Mouse (Mus musculus) fat pad, adult 2 months (tissue): Measurements from ENCODE around the gene C2cd5.

ENCODE experiments used
- DNase-seq: peaks from one replicate; pipeline ENCODE4 v3.0.0-alpha.2; 2011; ENCODE audit warnings: low read depth, low spot score; ENCODE audit errors: extremely low read depth

Gene C2cd5

GRCm38 (mm10) chr6:143116779-143117178, 16.8 kb upstream of the C2cd5 start:
- no peak for DNase-seq

- DNase-seq: no peak
Measured at GRCm38 (mm10) chr6:143115505-143115904, 15.6 kb upstream of the C2cd5 start.

- DNase-seq: no peak
Measured at GRCm38 (mm10) chr6:143115011-143115445, 15.1 kb upstream of the C2cd5 start.

GRCm38 (mm10) chr6:143114556-143114955, 14.6 kb upstream of the C2cd5 start:
- no peak for DNase-seq

- DNase-seq: no peak
Measured at GRCm38 (mm10) chr6:143110371-143110770, 10.4 kb upstream of the C2cd5 start.

- DNase-seq: no peak
Measured at GRCm38 (mm10) chr6:143109622-143110218, 9.8 kb upstream of the C2cd5 start.

GRCm38 (mm10) chr6:143108031-143108430, 8.1 kb upstream of the C2cd5 start:
- DNase-seq: no peak

- DNase-seq: no peak
Measured at GRCm38 (mm10) chr6:143107611-143108010, 7.7 kb upstream of the C2cd5 start.

GRCm38 (mm10) chr6:143105766-143106165, 5.8 kb upstream of the C2cd5 start:
- no peak for DNase-seq

GRCm38 (mm10) chr6:143103981-143104680, 4.2 kb upstream of the C2cd5 start:
- no peak for DNase-seq

GRCm38 (mm10) chr6:143100478-143101115, 656 bp upstream of the C2cd5 start:
- no peak for DNase-seq

GRCm38 (mm10) chr6:143099281-143099680, 660 bp downstream of the C2cd5 start:
- DNase-seq: no peak

GRCm38 (mm10) chr6:143095126-143095525, 4.8 kb downstream of the C2cd5 start:
- no peak for DNase-seq

- no peak for DNase-seq
Measured at GRCm38 (mm10) chr6:143092856-143093255, 7.1 kb downstream of the C2cd5 start.

- no peak for DNase-seq
Measured at GRCm38 (mm10) chr6:143091076-143091475, 8.9 kb downstream of the C2cd5 start.

- no peak for DNase-seq
Measured at GRCm38 (mm10) chr6:143087332-143087731, 12.6 kb downstream of the C2cd5 start.

- DNase-seq: no peak
Measured at GRCm38 (mm10) chr6:143085898-143086297, 14.0 kb downstream of the C2cd5 start.

- DNase-seq: no peak
Measured at GRCm38 (mm10) chr6:143084314-143085025, 15.5 kb downstream of the C2cd5 start.

- DNase-seq: no peak
Measured at GRCm38 (mm10) chr6:143081479-143082106, 18.3 kb downstream of the C2cd5 start.

- DNase-seq: no peak
Measured at GRCm38 (mm10) chr6:143080774-143081173, 19.2 kb downstream of the C2cd5 start.

- DNase-seq: no peak
Measured at GRCm38 (mm10) chr6:143079126-143079525, 20.8 kb downstream of the C2cd5 start.
